Mouse (Mus musculus): ENCODE data around the gene Naa15.

The Naa15 gene

DNA sequence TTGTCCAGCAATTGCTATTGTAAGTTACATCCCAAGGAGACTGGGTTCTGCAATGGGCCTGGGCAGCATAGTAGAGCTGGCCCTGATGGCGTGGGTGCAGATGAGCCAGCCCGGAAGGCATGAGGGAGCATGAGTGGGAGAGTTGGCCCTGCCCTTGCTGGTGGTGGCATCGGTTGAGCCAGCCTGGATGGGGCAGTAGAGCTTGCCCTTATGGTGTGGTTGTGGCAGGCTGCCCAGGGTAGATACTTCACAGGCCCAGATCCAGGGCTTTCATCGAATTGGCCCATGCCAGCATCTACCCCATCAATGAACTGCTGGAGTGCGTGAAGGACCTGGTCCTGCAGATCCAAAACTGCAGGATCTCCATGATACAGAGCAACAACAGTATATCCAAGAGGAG is 97.0 kb downstream of the Naa15 start:
- DNase-seq (ENCODE audit: low spot score in 2 of 2) = no peak

DNA sequence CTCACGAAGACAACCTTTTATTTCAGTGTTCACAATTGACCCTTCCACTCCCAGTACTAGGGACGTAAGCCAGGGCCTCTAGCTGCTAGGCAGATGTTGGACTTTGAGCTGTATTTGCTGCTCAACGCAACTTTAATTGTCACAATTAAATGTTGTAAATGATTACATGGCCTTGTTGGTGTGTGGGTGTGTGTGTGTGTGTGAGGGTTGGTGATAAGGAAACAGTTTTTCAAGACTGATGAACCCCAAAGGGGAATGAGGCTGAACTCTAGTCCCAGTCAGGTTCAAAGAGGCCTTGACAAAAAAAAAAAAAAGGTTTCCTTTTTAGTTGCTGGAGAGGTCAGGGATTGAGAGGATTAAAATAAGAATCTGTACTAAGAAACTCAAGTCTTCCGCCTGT is 102.5 kb downstream of the Naa15 start:
- no peak for DNase-seq (ENCODE audit: low spot score in 2 of 2)

GRCm38 (mm10) chr3:51517878-51518762 is 103.2 kb downstream of the Naa15 start:
- no peak for DNase-seq (ENCODE audit: low spot score in 2 of 2)

DNA sequence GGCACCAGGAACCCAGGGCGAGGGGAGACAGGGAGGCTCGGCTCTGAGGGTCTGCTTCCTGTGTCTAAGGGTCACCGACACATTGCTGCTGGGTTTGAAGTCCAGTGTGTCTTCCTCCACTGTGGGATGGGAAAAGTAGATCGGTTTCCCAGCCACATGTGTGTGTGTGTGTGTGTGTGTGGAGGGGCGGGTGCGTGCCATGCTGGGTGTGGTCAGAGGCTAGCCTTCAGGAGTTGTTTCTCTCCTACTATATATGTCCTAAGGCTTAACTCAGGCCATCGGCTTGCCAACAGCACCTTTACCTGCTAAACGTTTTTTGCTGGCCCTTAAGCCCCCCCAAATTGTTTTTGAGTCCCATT is 103.8 kb downstream of the Naa15 start:
- DNase-seq (ENCODE audit: low spot score in 2 of 2) = no peak

DNA sequence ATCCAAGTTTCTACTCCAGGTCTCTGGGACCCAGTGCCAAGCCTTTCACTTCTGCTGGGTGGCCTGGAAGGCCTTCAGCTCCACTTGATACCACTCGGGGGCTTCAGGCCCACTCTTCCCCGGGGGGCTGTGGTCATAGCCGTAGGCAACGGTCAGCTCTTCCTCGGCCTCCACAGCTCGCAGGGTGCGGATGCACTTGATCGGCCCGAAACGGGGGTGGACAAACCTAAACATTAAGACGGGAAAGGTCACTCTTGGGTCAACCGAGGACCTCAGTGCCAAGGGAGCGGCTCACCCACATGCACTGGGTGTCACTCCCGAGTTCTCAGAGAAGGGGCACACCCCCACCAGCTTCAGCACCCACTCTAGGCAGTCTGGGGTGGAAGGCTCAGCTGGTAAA is 106.3 kb downstream of the Naa15 start:
- DNase-seq (ENCODE audit: low spot score in 2 of 2) = no peak

- no peak for DNase-seq (ENCODE audit: low spot score in 2 of 2)
These were observed 110.3 kb downstream of the Naa15 start for GRCm38 (mm10) chr3:51525186-51525785.
